Mouse (Mus musculus): ENCODE data around the gene Sohlh2. TPM values are rescaled to one million over a fixed set of nuclear protein-coding genes. Genes with fewer than 3 reads are reported as not detected.

Sohlh2 gene
- polyA plus RNA-seq, 1 experiment from 2014 or later = not detected

DNA sequence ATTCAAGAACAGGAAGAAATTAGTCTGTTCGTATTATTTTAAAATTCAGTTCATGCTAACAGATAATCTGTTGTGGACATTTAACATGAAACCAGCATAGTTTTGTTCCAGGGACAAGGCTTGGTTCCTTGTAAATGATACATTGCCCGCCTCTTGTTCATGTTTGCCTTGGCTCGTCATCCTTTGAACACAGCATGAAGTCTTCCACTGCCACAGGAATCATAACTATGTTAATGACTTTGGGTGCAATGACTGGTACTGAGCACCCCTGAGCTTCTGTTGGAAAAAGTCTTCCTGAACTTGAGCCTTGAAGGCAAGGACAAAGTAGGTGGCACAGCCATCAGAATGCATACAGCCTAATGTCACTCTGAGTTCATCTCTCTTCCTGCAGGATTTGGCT is 66.2 kb downstream of the Sohlh2 start:
- WGBS = 86% methylated on average over 3 of the region's 3 CpGs
- Histone ChIP-seq H3K27ac (no peak overlapping the region), H3K4me2 (no peak overlapping the region), H3K4me1 (peaks cover 6% of the 10 kb centered on the region), H3K9me3 (replicated peaks) (no peaks in the 10 kb centered on the region), H3K4me3 (replicated peaks) (no peak overlapping the region), H3K27me3 (peaks cover 7% of the 10 kb centered on the region; the same call in 1 of the 2 replicates), H3K36me3 (no peaks in the 10 kb centered on the region), H3K9ac (no peak overlapping the region)
- ATAC-seq (replicated peaks; ENCODE audit: low FRiP score) = no peak

DNA sequence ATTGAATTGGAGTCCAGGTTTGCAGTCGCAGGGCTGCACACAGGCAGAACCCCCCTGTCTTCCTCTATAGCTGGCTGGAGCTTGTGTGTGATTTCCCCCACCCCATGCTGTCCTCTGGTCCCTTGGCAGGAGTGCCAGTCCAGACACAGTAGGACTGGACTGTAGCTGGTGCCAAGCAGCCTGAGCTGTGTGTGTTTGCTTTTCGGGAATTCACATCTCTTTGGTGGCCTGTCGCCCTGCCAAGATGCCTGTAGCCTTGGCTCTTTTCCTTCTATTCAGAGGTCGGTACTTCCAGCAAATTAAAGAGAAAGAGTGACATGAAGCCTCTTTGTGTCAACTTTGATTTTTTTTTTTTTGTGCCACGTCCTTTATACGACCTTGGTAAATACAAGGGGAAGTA is 66.7 kb downstream of the Sohlh2 start:
- Histone ChIP-seq H3K36me3 (no peaks in the 10 kb centered on the region), H3K4me1 (peaks cover under 1% of the 10 kb centered on the region), H3K4me2 (no peak overlapping the region), H3K4me3 (replicated peaks) (no peak overlapping the region), H3K9me3 (replicated peaks) (no peaks in the 10 kb centered on the region), H3K9ac (no peak overlapping the region), H3K27ac (no peak overlapping the region), H3K27me3 (peaks cover 7% of the 10 kb centered on the region; the same call in 1 of the 2 replicates)
- 77% methylated on average over 6 of the region's 6 CpGs for WGBS
- ATAC-seq (replicated peaks; ENCODE audit: low FRiP score) = no peak

DNA sequence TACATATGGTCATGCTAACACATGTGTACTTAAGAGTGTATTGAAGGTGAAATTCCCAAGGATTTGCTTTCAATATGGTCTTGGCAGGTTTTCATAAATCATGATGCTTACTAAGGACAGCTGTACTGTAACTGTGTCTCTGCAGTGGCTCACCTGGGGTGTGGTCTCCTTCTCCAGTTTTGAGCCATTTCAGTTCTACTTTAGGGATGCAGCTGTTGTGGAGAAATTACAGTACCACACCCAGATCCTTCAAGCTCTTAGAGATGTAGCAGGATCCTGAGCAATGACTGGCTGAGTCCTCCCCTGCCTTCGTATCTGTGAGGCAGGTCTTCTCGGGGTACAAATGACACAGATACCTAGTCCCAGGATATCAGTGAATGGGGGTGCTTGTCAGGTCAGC is 68.8 kb downstream of the Sohlh2 start:
- no peaks in the 10 kb centered on the region for H3K36me3 ChIP-seq
- ATAC-seq (replicated peaks; ENCODE audit: low FRiP score) = no peak
- no peaks in the 10 kb centered on the region for H3K27me3 ChIP-seq
- no peak overlapping the region for H3K27ac ChIP-seq
- no peak overlapping the region for H3K4me2 ChIP-seq
- H3K4me1 ChIP-seq = no peaks in the 10 kb centered on the region
- 83% methylated on average over 2 of the region's 2 CpGs for WGBS
- H3K4me3 ChIP-seq (replicated peaks) = no peak overlapping the region
- no peak overlapping the region for H3K9ac ChIP-seq
- H3K9me3 ChIP-seq (replicated peaks) = no peaks in the 10 kb centered on the region

Small RNAs within 50 kb of the gene (microRNA-seq; reads per million reads assigned to microRNA genes)
- not detected for gene Gm22029

Other genes starting within 250 kb of the Sohlh2 start
- gene Ccna1, start 126.5 kb upstream of the Sohlh2 start, polyA plus RNA-seq (2015; fragmentation: Nextera tagmentation; extraction: Ambion mirVana) = 2.1 and 2.2 TPM in 2 replicates
- 47.8 and 48.4 TPM in 2 replicates for gene Spg20, start 69.9 kb upstream of the Sohlh2 start, polyA plus RNA-seq (2015; fragmentation: Nextera tagmentation; extraction: Ambion mirVana)
- 0.05 TPM in 2 replicates for gene Ccdc169, start 44.7 kb upstream of the Sohlh2 start, polyA plus RNA-seq (2015; fragmentation: Nextera tagmentation; extraction: Ambion mirVana)
- 24.6 and 31.3 TPM in 2 replicates for gene Dclk1, start 60.3 kb downstream of the Sohlh2 start, polyA plus RNA-seq (2015; fragmentation: Nextera tagmentation; extraction: Ambion mirVana)

Data from kidney, embryonic 15.5 days (tissue).